Mouse (Mus musculus) frontal cortex, postnatal 14 days (tissue): ENCODE results near the gene Tbx5.
"Not testable (repeated sequence)": the region's sequence is repeated elsewhere in the genome, so short reads cannot be mapped to it uniquely, and the experiment has no call there.

ENCODE experiments used
- DNase-seq, 2 experiments: peaks; one replicate each; pipeline ENCODE4 v3.0.0; 2022; ENCODE audit warnings: low spot score in 2 of 2

Gene Tbx5

GRCm38 (mm10) chr5:119842701-119843393 lies 10.4 kb downstream of the Tbx5 start:
- no peak for DNase-seq

DNA sequence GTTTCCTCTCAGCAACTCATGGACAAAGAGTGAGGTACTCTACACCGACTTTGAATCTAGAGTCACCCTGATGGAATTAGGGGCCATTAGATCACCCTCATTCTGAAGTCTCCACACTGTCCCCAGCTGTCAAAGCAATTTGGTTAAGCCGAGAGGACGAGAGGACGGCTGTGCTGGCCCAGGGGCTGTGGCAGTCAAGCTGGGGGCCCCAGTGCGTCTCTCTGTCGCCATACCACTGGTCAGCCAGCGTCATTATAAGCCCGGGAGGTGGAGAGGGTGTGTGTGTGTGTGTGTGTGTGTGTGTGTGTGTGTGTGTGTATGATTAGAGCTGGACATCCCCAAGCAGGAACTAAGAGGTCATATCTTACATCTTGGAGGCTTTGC lies 10.9 kb downstream of the Tbx5 start:
- no peak for DNase-seq

GRCm38 (mm10) chr5:119844366-119844765 lies 11.9 kb downstream of the Tbx5 start:
- no peak for DNase-seq

DNA sequence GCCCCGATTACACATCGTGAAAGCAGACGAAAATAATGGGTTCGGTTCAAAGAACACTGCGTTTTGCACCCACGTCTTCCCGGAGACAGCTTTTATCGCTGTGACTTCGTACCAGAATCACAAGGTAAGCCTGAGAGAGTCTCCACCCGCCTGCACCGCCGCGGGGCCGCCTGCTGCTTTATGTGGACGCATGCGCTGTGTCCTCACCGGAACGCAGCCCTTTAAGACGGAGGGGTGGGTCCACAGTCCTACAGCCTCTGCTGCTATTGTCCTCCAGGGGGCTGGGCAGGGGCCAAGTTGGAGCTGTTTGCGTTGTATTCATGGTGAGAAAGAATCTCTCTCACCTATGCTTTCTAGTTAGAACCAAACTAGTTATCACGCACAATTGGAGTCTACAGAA lies 12.5 kb downstream of the Tbx5 start:
- no peak for DNase-seq

DNA sequence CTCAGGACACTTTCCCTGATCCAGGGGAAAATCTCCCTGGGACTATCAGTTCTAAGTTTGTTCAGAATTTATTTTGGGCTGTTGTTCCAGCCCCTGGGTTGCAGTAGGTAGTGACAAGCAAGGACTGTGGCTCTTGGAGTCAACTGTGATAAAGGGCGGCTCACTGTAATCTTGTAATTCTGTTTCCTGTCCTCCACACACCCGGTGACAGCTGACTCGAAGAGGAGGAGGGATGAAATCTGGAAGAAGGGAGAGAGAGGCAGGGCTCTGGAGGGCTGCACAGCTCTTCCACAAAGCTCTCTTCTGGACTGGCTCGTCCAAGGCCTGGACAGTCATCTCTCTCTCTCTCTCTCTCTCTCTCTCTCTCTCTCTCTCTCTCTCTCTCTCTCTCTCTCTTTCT lies 24.6 kb downstream of the Tbx5 start:
- DNase-seq: no peak

- DNase-seq: no peak
Measured at GRCm38 (mm10) chr5:119861301-119861700, 28.8 kb downstream of the Tbx5 start.

GRCm38 (mm10) chr5:119862431-119862830 lies 30.0 kb downstream of the Tbx5 start:
- no peak for DNase-seq

DNA sequence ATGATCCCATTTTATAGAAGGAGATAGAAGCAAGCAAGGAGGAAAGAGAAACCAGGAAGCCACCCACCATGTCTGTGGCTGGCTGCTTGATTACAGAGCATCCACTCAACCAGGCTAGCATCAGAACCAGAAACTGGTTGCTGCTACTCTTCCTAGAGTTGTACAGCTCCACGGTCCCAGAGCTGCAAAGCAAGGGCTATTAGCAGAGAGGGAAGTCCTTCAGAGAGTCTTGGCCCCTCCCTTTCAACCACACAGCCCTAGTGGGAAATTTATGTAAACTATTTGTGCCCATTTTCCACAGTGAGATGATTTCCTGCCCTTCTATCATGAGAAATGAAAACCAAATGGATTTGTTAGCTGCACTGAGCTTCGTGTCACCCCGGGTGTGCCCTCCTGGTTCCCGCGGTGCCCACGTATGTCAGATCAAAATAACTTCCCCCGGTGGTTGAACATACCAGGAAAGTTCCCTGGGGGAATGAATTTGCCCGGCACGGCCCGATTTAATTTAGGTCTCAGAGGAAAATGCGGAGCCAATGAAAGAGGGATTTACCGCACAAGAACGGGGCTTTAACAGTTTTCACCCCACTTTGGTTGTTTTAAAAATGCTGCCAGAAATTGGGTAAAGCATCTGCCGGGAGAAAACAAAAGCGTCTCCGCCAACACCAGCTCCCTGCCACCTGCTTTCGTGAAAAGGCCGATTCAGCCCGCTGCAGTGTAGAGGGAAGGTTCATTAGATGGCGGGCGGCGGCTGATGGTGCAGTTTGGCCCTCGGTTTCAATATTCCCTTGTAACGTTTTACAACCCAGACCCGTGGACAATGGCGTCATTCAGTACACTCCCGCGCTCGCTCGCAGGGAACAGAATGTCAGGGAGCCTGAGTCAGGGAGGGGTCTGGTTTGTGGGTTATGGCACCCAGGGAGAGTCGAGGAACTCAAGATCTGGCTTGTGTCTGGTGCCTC lies 34.1 kb downstream of the Tbx5 start:
- DNase-seq: peak; percentile 17 to 30

DNA sequence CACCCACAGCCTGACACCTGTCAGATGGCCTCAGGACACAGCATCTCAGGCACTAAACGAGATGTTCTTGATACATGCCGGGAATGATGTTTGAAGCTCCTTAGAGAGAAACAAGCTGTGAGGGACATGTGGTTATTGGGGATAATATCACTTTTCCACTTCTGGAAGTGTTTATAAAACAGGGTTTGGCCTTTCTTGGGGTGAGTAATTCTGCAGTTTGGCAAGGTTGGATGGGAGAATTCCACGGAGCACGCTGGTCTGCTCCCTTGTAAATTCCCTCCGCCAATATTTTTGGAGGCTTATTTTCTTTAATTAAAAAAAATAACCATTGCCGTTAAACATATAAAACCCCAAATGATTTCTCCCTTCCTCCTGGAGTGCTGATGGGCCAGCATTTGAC lies 35.5 kb downstream of the Tbx5 start:
- no peak for DNase-seq

GRCm38 (mm10) chr5:119875421-119875820 lies 43.0 kb downstream of the Tbx5 start:
- DNase-seq: no peak

DNA sequence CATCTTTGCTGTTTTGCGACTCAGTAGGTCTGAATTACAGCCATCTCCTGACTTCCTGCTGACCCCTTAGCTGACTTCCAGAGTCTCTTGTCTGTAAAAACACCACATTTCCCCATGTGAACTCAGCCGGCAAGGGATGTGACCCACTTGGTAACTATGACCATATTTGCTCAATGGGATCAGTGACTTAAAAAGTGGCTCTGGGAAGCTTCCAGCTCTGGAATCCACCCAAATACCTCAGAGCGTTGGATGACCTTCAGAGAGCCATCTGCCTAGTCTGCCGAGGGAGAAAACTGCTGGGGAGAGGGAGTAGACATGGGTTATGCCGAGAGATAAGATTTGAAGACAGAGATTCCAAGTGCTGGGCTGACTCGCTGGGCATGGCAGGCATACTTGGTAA lies 44.7 kb downstream of the Tbx5 start:
- DNase-seq: no peak

- DNase-seq: no peak
Measured at GRCm38 (mm10) chr5:119885595-119885994, 53.1 kb downstream of the Tbx5 start.

DNA sequence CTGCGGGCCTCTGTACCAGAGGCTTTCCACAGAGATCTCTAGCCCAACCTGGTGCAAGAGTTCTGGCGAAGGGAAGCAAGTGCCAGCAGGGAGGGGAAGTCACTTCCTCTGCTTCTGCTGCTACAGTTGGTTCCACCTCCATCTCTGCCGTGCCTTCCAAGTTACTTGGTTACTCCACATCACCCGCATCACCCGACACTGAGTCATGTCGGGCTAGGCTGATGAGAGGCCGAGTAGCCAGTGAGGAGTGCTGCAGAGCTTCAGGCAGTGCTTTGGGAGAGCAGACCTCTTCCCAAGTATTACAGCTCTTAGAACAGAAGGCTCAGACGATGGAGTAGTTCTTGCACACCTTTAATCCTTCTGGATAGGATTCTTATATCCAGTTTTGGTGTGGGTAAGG lies 54.9 kb downstream of the Tbx5 start:
- DNase-seq: no peak

- DNase-seq: no peak
Measured at GRCm38 (mm10) chr5:119891960-119892359, 59.5 kb downstream of the Tbx5 start.

DNA sequence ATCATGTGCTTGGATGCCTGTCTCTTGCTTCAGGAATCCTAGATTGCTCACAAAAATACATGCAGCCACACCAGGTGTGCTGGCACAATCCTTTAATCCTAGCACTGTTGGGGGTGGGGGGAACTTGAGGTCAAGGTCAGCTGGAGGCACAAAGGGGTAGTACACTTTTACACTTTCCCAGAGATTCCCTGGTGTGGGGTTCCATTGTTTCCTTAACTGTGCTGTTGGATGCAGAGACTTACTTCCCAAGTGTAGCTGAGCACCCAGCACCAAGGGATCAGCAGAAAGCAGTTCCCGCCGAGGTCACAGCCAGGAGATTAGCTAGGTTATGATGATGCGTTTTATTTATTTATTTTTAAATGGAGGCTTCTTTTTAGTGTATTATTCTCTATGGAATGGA lies 60.6 kb downstream of the Tbx5 start:
- no peak for DNase-seq

- no peak for DNase-seq
Measured at GRCm38 (mm10) chr5:119896605-119897004, 64.1 kb downstream of the Tbx5 start.

GRCm38 (mm10) chr5:119916551-119917171 lies 84.2 kb downstream of the Tbx5 start:
- peak; percentile 43 to 53 for DNase-seq

- DNase-seq: not testable (repeated sequence)
Measured at GRCm38 (mm10) chr5:119918381-119918780, 85.9 kb downstream of the Tbx5 start.

DNA sequence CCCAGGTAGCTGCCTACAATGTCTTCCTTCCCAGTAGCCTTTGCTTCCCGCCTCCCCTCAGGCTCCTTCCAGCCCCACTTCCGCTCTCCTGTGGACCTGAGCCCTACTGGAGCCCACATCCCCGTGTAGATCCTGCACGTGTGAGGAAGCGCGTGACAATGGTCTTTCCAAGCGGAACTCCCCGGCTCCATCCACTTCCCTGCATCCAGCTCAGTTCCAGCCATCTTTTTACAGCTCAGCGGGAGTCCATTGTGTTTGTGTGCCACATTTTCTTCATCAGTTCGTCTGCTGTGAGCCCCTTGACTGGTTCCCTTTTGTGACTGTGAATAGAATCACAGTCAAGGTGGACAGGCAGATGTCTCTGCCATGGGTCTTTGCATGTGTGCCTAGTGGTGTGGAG lies 88.5 kb downstream of the Tbx5 start:
- DNase-seq: no peak

DNA sequence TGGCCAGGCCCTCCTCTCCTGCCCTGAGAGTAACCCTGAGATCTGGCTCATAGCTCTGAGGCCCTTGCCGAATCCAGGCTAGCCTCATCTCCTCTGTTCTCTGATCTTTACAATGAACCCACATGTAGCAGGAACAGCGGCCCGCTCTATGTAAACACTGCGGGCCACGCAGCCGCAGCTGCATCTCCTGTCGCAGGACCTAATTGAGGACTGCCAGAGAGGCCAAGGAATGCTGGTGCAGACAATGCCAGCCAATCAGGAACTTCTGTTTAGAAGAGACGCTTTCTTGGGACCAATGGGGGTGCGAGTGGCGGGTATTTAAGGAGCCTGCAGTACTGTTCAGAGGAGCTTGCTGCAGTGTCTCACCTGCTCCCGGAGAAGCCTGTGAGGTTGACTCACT lies 89.8 kb downstream of the Tbx5 start:
- DNase-seq: no peak
